Mouse (Mus musculus) heart, adult 2 months (tissue): Measurements from ENCODE around the gene Slc25a21. TPM values are rescaled to one million over a fixed set of nuclear protein-coding genes. Genes with fewer than 3 reads are reported as not detected.

Experiments used
- DNase-seq, 2 experiments: peaks; one replicate each; pipeline ENCODE4 v3.0.0; 2021
- H3K27ac ChIP-seq: fragments of 200-600 bp; 2 replicates; pipeline ENCODE4 v1.8.1; 2022
- H3K27me3 ChIP-seq: fragments of 200-500 bp; 2 replicates; pipeline ENCODE4 v1.6.1; 2012; ENCODE audit warnings: mild to moderate bottlenecking, low read length, inconsistent platforms, mixed read lengths; ENCODE audit not compliant: control insufficient read depth, insufficient read depth
- H3K36me3 ChIP-seq: fragments of 200-500 bp; 2 replicates; pipeline ENCODE4 v1.6.1; 2012; ENCODE audit warnings: low read length, inconsistent platforms; ENCODE audit not compliant: control insufficient read depth, insufficient read depth
- H3K4me1 ChIP-seq: fragments of 200-500 bp; 2 replicates; pipeline ENCODE4 v1.6.1; 2011; ENCODE audit warnings: low read length; ENCODE audit not compliant: control insufficient read depth, insufficient read depth
- H3K4me3 ChIP-seq: fragments of 200-600 bp; 2 replicates; pipeline ENCODE4 v1.8.1; 2022
- H3K79me2 ChIP-seq: fragments of 200-500 bp; replicated peaks from 2 replicates; pipeline ENCODE4 v1.6.1; 2012; ENCODE audit warnings: mild to moderate bottlenecking, inconsistent platforms, low read length, moderate library complexity, mixed read lengths; ENCODE audit not compliant: control insufficient read depth, insufficient read depth
- H3K9ac ChIP-seq: fragments of 200-500 bp; 2 replicates; pipeline ENCODE4 v1.6.1; 2012; ENCODE audit warnings: low read depth, mild to moderate bottlenecking, control low read depth, inconsistent platforms, low read length, mixed read lengths
- CTCF ChIP-seq: fragments of 200-600 bp; IDR thresholded peaks from 2 replicates; pipeline ENCODE4 v1.8.1; 2022; ENCODE audit warnings: antibody characterized with exemption, mild to moderate bottlenecking, moderate library complexity
- EP300 ChIP-seq: fragments of 200-500 bp; IDR thresholded peaks from 2 replicates; pipeline ENCODE4 v1.6.1; 2011; ENCODE audit warnings: low read depth, low read length, control low read depth; ENCODE audit not compliant: insufficient read depth
- POLR2A ChIP-seq: fragments of 200-500 bp; IDR thresholded peaks from 2 replicates; pipeline ENCODE4 v1.6.1; 2011; ENCODE audit warnings: mild to moderate bottlenecking, low read depth, low read length, control low read depth; ENCODE audit not compliant: insufficient read depth
- WGBS: fragments of 180-500 bp; shearing (Covaris S2); methylation state at CpG from one replicate; pipeline ENCODE4 v1.1.7; 2018; 5-methylcytosine and 5-hydroxymethylcytosine counted together
- intact Hi-C: fragments of 180-260 bp; cut with DNase I; formaldehyde crosslinking; loops from one replicate; pipeline ENCODE4 v1.15.1; 2025
- polyA plus RNA-seq: library from polyadenylated mRNA; depleted of rRNA; stranded (reverse); fragments of >200 nt; gene quantifications from 2 replicates; pipeline ENCODE4 v1.2.3, GENCODE M21; 2012
- total RNA-seq, 2 experiments: library from RNA; stranded (reverse); gene quantifications; 2 replicates each; pipeline ENCODE4 v1.2.3; 2021

The Slc25a21 gene
- total and polyA plus RNA-seq, 3 experiments = 0.06 to 0.66 (median 0.34) TPM

DNA sequence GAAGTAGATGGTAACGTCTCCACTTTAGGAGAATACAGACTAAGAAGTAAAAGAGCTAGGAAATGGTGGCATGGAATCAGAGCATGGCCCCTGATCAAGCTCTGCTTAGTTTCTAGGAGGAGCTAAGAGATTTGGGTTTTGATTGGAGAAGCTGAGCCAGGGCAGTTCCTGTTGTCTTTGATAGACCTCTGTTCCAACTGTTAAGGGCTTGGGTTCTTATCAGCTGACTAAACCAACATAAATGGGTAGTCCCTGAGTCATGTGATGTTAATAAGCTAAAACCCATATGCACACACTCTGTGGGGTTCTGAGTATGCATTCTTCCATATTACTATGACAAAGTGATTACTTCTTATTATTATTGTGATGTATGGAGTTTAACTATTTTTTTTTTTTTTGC, 412.0 kb downstream of the Slc25a21 start:
- WGBS = 79% methylated on average over 1 of the region's 1 CpGs

DNA sequence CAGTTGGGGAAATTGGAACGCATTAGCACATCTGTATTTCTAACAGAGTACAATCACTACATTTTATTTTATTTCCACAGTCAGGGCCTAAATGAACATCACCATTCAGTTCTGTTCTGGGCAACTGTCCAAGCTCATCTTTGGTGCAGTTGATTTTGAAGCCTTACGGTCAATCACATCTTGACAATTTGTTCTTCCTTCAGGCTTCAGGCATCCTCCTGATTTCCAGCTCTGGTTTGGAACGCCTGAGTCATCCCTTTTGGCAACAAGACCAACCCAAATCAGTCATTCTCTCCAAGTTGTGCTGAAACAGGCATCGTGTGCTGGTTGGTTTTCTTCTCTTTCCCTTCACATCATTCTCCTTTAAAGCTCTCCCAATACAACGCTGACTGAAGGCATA, 416.1 kb downstream of the Slc25a21 start:
- DNase-seq = no peak
- no peak overlapping the region for H3K27ac ChIP-seq
- no peaks in the 10 kb centered on the region for H3K4me1 ChIP-seq
- no peak for TF ChIP-seq POLR2A
- H3K36me3 ChIP-seq = no peaks in the 10 kb centered on the region
- no peak overlapping the region for H3K4me3 ChIP-seq
- H3K27me3 ChIP-seq = no peaks in the 10 kb centered on the region
- intact Hi-C loops = no loop called here
- H3K79me2 ChIP-seq = no peaks in the 10 kb centered on the region
- 51% methylated on average over 5 of the region's 5 CpGs for WGBS
- no peak overlapping the region for H3K9ac ChIP-seq

More for the DNA sequence above, 412.0 kb downstream of the Slc25a21 start:
- Histone ChIP-seq H3K27ac (no peak overlapping the region), H3K79me2 (no peaks in the 10 kb centered on the region), H3K27me3 (no peaks in the 10 kb centered on the region), H3K36me3 (no peaks in the 10 kb centered on the region), H3K4me3 (no peak overlapping the region), H3K4me1 (no peaks in the 10 kb centered on the region), H3K9ac (no peak overlapping the region)
- DNase-seq = no peak
- TF ChIP-seq POLR2A = no peak
- no peak for TF ChIP-seq EP300
- TF ChIP-seq CTCF = no peak
- intact Hi-C loops = no loop called here

DNA sequence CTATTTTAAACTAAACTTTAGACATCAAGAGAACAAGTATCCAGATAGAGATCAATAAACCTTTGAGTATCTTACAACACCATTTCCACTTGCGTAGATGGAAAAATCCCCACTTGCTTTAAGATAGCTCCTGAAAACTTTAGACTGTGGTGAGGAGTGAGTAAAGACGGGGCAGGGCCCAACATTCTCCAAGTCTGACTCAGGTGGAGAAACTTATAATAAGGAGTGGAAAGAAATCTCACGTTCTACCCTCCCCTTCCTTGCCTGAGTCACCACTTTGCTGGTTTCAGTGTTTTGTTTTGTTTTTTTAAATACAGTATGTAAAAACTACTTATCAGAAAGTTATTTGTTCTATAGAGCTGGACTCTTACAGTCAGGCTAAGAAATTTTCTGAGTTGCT, 417.7 kb downstream of the Slc25a21 start:
- H3K27me3 ChIP-seq = no peaks in the 10 kb centered on the region
- no peak for DNase-seq
- H3K4me1 ChIP-seq = no peaks in the 10 kb centered on the region
- no peak for TF ChIP-seq POLR2A
- TF ChIP-seq CTCF = no peak
- TF ChIP-seq EP300 = no peak
- H3K79me2 ChIP-seq = no peaks in the 10 kb centered on the region
- no peak overlapping the region for H3K27ac ChIP-seq
- WGBS = 64% methylated on average over 3 of the region's 3 CpGs
- no peak overlapping the region for H3K4me3 ChIP-seq
- intact Hi-C loops = no loop called here
- H3K36me3 ChIP-seq = no peaks in the 10 kb centered on the region
- H3K9ac ChIP-seq = no peak overlapping the region

DNA sequence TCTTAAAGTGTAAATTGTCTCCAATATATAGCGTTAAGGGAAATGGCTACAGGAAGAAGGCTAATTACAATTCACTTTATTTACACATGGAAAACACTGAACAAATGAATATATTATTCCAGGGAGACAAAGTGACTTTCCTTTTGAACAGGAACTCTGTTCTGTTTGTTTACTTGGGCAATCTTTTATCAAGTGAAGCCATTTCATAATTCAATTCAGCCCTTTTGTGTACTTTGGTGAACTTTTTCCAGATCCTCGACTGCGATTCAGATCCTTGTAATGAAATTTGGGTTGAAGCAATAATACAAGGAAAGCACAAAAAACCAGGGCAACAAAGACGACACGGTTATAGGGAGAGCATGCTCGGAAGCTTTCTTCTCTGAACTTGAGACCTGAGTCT, 423.3 kb downstream of the Slc25a21 start:
- Histone ChIP-seq H3K27ac (no peak overlapping the region), H3K9ac (no peak overlapping the region), H3K27me3 (no peaks in the 10 kb centered on the region), H3K36me3 (no peaks in the 10 kb centered on the region), H3K79me2 (no peaks in the 10 kb centered on the region), H3K4me1 (no peaks in the 10 kb centered on the region), H3K4me3 (no peak overlapping the region)
- DNase-seq = no peak
- intact Hi-C loops = no loop called here
- no peak for TF ChIP-seq POLR2A
- TF ChIP-seq EP300 = no peak
- TF ChIP-seq CTCF = no peak
- 65% methylated on average over 6 of the region's 6 CpGs for WGBS

DNA sequence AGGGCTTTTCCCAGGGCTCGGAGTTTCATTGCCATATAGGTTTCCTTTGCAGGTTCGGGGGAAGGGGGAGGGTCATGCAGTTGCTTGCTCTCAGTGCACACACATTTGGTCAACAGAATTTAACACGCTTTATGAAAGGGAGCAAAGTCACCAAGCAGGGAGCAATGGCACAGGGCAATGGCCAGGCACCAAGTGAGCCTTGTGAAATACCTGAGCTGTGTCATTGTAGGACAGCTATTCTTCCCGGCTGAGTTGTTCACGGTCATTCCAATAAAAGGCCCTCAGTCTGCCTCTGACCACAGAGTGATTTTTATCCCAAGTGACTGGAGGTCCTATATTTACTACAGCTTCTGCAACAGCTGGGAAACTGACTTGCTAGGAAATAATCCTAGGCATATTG, 427.9 kb downstream of the Slc25a21 start:
- no peaks in the 10 kb centered on the region for H3K4me1 ChIP-seq
- H3K79me2 ChIP-seq = no peaks in the 10 kb centered on the region
- no peak for TF ChIP-seq CTCF
- no peak for TF ChIP-seq POLR2A
- no peak for TF ChIP-seq EP300
- intact Hi-C loops = no loop called here
- H3K9ac ChIP-seq = no peak overlapping the region
- no peak overlapping the region for H3K4me3 ChIP-seq
- H3K36me3 ChIP-seq = no peaks in the 10 kb centered on the region
- no peaks in the 10 kb centered on the region for H3K27me3 ChIP-seq
- WGBS = 74% methylated on average over 5 of the region's 5 CpGs
- DNase-seq = no peak
- H3K27ac ChIP-seq = no peak overlapping the region

DNA sequence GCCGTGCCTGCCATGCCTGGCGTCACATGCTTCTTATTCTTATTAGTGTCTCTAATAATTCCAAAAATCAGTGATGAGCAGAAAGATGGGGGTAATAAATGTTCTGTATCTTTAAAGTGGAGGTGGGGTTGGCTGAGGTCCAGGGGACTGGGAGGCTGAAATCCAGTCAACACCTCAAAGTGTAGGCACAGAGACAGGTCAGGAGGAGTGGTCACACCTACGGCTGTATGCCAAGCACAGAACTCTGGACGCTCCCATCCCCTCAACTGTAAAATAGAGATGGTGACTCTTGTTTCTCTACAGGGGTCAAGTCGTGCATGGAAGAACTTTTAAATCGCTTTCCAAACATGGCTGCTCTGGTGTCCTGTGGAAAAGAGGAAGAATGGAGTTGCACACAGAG, 429.8 kb downstream of the Slc25a21 start:
- 68% methylated on average over 6 of the region's 6 CpGs for WGBS
- Histone ChIP-seq H3K4me3 (no peak overlapping the region), H3K36me3 (no peaks in the 10 kb centered on the region), H3K27ac (no peak overlapping the region), H3K27me3 (no peaks in the 10 kb centered on the region), H3K4me1 (no peaks in the 10 kb centered on the region), H3K79me2 (no peaks in the 10 kb centered on the region), H3K9ac (no peak overlapping the region)
- no peak for TF ChIP-seq CTCF
- no peak for TF ChIP-seq POLR2A
- no peak for TF ChIP-seq EP300
- no peak for DNase-seq
- intact Hi-C loops = no loop called here

DNA sequence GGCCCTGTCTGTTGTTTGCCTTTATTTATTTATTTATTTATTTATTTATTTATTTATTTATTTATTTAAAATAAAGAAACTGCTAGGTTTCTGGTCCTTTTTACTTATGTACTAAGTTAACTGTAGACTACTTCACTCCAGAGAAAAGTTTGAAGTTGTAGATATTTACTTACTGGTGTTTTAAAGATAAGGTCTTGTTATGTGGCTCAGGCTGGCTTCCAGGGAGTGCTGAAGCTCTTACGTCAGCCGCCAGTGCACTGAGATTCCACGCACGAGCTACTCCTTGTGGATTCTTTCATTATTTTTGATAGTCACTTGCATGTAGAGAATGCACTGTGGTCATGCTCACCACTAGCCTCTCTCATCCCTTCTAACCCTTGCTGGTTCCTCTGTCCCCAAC, 460.2 kb downstream of the Slc25a21 start:
- Histone ChIP-seq H3K79me2 (no peaks in the 10 kb centered on the region), H3K36me3 (no peaks in the 10 kb centered on the region), H3K4me3 (no peak overlapping the region), H3K4me1 (no peaks in the 10 kb centered on the region), H3K9ac (no peak overlapping the region), H3K27me3 (no peaks in the 10 kb centered on the region), H3K27ac (no peak overlapping the region)
- WGBS = 60% methylated on average over 4 of the region's 4 CpGs
- DNase-seq = no peak
- intact Hi-C loops = no loop called here
- TF ChIP-seq CTCF (no peak), EP300 (no peak), POLR2A (no peak)
